Mouse (Mus musculus) urinary bladder, adult 2 months (tissue): ENCODE data around the gene Dop1b. TPM values are rescaled to one million over a fixed set of nuclear protein-coding genes. Genes with fewer than 3 reads are reported as not detected.

ENCODE experiments used
- DNase-seq: peaks from one replicate; pipeline ENCODE4 v3.0.0; 2022; ENCODE audit warnings: low spot score
- polyA plus RNA-seq: library from polyadenylated mRNA; depleted of rRNA; stranded (reverse); fragments of >200 nt; gene quantifications from 2 replicates; pipeline ENCODE4 v1.2.3, GENCODE M21; 2012; rRNA removed

Dop1b gene
- polyA plus RNA-seq, 1 experiment = 30.7 TPM

DNA sequence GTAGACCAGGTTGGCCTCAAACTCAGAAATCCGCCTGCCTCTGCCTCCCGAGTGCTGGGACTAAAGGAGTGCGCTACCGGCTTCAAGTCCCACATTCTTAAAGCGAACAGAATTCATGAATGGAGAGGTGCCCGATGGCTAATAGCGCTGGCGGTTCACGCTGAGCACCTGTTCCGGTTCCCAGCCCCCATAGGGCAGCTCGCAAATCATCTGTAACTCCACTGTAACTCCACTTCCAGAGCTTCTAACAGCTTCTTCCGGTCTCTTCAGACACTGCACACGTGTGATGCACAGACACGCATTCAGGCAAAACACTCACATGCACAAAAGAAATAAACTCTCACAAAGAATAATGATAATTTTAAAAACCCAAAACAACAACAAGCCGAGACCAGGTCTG lies 117.8 kb downstream of the Dop1b start:
- no peak for DNase-seq

DNA sequence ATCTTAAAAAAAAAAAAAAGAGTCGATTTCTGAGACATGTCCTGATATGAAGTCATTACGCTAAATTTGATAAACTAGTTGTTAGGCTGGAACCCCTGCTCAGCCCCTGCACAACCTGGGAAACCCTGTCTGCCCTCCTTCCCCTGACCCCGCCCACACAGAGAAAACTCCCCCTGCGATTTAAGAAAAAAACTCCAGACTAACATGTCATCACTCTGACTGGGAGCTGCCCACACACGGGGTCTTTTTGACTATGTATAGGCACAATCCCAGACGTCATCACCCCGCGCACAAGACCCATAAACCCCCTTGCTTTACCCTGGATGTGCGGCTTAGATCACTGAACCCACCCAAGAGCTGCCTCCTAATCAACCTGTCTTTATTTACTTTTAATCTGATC lies 118.4 kb downstream of the Dop1b start:
- DNase-seq = no peak

DNA sequence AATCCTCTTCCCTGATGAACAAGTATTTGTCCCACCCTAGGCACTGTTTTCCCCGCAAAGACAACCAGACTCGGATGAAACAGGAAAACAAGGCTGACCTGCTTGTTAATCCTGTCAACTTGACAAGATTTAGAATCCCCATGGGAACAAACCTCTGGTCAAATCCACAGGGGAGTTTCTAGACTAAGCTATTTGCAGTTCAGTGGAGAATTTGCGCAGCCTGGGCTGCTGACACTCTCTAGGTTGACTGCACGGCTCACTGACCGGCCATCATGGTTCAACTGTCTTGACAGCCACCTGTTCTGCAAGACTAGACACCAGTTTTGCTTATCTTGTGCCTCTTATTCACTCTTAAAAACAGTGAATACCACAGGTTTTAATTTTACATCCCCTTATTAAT lies 119.2 kb downstream of the Dop1b start:
- DNase-seq = no peak

DNA sequence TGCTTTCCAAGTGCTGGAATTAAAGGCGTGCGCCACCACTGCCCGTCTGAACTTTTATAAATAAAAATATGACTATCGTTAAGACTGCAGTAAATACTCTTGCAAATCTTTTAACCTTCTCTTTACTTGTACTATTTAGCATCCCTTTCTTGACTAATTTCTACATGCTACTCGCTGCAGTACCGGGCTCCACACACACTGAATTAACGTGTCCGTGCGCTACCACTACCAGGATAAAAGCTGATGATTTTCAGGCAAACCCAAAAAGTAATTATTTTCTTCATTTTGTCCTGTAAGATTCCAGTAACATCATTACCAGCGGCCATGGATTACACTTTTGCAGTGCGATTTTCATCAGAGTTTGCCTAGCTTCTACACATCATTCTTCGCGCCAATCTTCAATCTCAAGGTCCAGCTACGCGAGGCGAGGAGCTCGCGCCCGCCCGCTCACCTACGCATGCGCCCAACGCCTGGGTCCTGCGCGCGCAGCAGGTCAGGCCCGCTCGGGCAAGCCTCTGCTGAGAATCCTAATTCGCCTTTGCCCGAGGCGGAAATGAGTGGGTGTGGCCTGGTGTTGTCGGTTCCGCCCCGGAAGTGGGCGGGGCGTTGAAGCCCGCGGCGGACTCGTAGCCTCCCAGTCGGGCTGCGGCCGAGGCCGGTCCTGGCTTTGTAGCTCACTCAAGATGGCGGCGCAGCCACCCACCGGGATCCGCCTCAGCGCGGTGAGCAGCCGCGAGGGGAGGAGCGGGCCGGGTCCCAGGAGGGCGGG lies 120.1 kb downstream of the Dop1b start, which contains the start of gene Morc3:
Morc3 (plus strand) TSS at position 495 of the 769 bp plus-strand sequence.
- peak; percentile 100 for DNase-seq

- DNase-seq = no peak
Observed at GRCm38 (mm10) chr16:93832451-93833276, 121.0 kb downstream of the Dop1b start.

GRCm38 (mm10) chr16:93833551-93833950 lies 121.8 kb downstream of the Dop1b start:
- no peak for DNase-seq

DNA sequence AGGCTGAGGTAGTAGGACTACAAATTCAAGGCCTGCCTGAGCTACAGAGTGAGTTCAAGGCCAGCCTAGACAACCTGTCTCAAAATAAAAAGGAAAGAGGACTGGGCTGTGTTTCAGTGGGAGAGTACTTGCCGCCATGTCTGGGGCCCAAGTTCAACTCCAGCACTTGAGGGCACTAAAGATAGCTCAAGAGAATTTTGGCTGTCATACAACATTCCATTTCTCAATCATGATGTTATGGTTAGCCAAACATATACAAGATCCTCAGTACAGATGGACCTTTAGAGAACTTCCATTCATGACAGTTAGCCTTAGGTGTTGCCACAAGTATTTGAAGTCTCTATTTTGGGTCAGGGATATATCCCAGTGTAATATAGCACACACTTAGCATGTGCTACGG lies 122.4 kb downstream of the Dop1b start:
- DNase-seq = no peak

DNA sequence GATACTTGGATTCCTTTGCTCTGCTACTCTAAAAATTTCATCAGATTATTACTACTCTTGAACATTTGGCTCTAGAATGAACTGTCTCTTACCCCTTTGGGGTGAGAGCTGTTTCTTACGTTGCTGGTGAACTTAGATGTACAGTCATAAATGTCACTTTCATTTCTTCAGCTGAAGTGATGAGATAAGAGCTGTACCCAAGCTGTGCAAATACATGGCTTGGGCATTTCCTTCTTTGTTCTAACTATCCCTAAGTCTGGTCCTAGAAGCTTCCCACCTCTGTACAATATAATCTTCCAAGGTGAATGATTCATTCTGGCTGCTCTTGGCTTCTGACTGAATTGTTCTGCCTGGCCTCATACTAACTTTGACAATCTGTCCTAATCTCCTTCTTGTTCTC lies 127.3 kb downstream of the Dop1b start:
- no peak for DNase-seq

DNA sequence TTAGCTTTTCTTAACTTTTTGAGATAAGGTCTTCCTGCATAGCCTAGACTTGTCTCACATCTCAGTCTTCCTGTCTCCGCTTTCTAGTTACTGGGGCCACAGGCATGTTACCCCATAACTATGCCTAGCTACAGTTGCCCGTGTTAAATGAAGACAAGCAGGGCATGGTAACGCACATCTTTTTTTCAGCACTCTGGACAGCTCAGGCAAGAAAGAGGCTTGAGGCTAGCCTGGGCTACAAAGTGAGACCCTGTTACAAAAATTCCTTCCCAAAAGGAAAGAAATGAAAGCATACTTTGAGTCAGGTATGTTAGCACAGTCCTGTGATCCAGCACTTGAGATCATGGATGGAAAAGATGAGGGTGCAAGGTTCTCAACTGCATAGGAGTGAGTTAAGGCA lies 138.8 kb downstream of the Dop1b start:
- DNase-seq = no peak

DNA sequence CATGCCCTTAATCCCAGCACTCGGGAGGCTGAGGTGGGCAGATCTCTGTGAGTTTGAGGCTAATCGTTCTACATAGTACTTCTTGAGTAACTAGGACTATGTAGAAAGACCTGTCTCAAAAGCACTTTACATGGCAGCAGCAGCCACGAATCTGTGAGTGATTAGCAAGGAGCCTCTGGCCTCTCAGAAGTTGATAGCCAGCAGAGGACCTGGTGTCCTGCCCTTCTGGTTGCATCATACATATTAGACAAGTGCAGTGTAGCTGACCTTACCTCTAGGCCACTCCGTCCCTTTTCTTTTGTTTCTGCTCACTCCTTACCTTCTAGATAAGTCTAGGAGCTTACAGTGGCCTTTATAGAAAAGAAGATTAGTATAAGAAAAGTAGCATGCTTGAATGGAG lies 148.3 kb downstream of the Dop1b start:
- no peak for DNase-seq

Other genes starting within 250 kb of the Dop1b start
- gene Setd4, start 107.8 kb upstream of the Dop1b start, polyA plus RNA-seq = 10.3 and 12.7 TPM in 2 replicates
- 98.0 and 118 TPM in 2 replicates for gene Cbr1, start 106.1 kb upstream of the Dop1b start, polyA plus RNA-seq
- not detected in 2 replicates for gene Gm5678, start 83.8 kb upstream of the Dop1b start, polyA plus RNA-seq
- 18.0 and 21.7 TPM in 2 replicates for gene Cbr3, start 28.7 kb upstream of the Dop1b start, polyA plus RNA-seq
- 23.1 and 28.4 TPM in 2 replicates for gene Morc3, start 120.2 kb downstream of the Dop1b start, polyA plus RNA-seq
- 2.8 and 3.2 TPM in 2 replicates for gene Chaf1b, start 172.0 kb downstream of the Dop1b start, polyA plus RNA-seq